Mouse (Mus musculus) neural tube, embryonic 12.5 days (tissue): ENCODE data around the gene Slc15a1. TPM values are rescaled to one million over a fixed set of nuclear protein-coding genes. Genes with fewer than 3 reads are reported as not detected.

ENCODE experiments used
- ATAC-seq: fragments of 200-750 bp; cut with Nextera tagmentation; 2 replicates; pipeline ENCODE4 v1.8.0; 2017; ENCODE audit warnings: low read depth, mild to moderate bottlenecking, moderate TSS enrichment, moderate library complexity; ENCODE audit not compliant: low FRiP score
- H3K27ac ChIP-seq: fragments of 300-500 bp; sonication (generic); 2 replicates; pipeline ENCODE4 v1.5.1; 2016
- H3K27me3 ChIP-seq: fragments of 300-500 bp; sonication (generic); replicated peaks from 2 replicates; pipeline ENCODE4 v1.6.1; 2016; ENCODE audit warnings: mild to moderate bottlenecking
- H3K36me3 ChIP-seq: fragments of 300-500 bp; sonication (generic); 2 replicates; pipeline ENCODE4 v1.6.1; 2016; ENCODE audit warnings: mild to moderate bottlenecking
- H3K4me1 ChIP-seq: fragments of 300-500 bp; sonication (generic); 2 replicates; pipeline ENCODE4 v1.6.1; 2016
- H3K4me2 ChIP-seq: fragments of 300-500 bp; sonication (generic); replicated peaks from 2 replicates; pipeline ENCODE4 v1.6.1; 2016; ENCODE audit warnings: mild to moderate bottlenecking
- H3K4me3 ChIP-seq: fragments of 300-500 bp; sonication (generic); 2 replicates; pipeline ENCODE4 v1.5.1; 2016
- H3K9ac ChIP-seq: fragments of 300-500 bp; sonication (generic); 2 replicates; pipeline ENCODE4 v1.6.1; 2016; ENCODE audit warnings: mild to moderate bottlenecking
- H3K9me3 ChIP-seq: fragments of 300-500 bp; sonication (generic); 2 replicates; pipeline ENCODE4 v1.6.1; 2016; ENCODE audit warnings: mild to moderate bottlenecking
- WGBS: fragments of 180-500 bp; shearing (Covaris S2); methylation state at CpG from one replicate; pipeline ENCODE4 v1.1.7; 2016; 5-methylcytosine and 5-hydroxymethylcytosine counted together
- polyA plus RNA-seq: library from polyadenylated mRNA; unstranded; fragments of >200 nt; fragmentation: Nextera tagmentation; extraction: Ambion mirVana; gene quantifications from 2 replicates; pipeline ENCODE4 v1.2.1, GENCODE M21; 2016

Slc15a1 gene
- polyA plus RNA-seq, 1 experiment from 2014 or later: not detected

DNA sequence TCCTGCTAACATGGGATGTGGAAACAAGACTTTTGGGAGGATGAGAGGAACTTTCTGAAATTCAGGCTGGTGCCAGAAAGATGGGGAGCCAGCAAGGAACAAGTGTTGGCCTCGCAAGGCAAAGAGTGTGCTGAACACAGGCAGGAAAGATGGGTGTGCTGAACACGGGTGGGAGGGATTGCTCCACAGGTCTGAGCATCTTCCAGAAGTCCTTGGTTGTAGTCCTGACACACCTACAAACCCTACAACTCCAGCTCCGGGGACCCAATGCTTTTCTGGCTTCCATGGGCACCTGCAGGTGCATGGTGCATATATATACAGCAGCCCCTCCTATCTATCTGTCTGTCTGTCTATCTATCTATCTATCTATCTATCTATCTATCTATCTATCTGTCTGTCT, 44.1 kb downstream of the Slc15a1 start:
- no peak overlapping the region for H3K4me2 ChIP-seq
- no peaks in the 10 kb centered on the region for H3K27me3 ChIP-seq
- 0 out of 2 replicates have a peak, but pooled peaks cover 4% of the 10 kb centered on the region for H3K9me3 ChIP-seq
- H3K36me3 ChIP-seq: no peaks in the 10 kb centered on the region
- H3K4me3 ChIP-seq: no peak overlapping the region
- no peak overlapping the region for H3K27ac ChIP-seq
- H3K4me1 ChIP-seq: no peaks in the 10 kb centered on the region
- ATAC-seq: no peak
- H3K9ac ChIP-seq: no peak overlapping the region
- WGBS: 82% methylated on average over 3 of the region's 3 CpGs

DNA sequence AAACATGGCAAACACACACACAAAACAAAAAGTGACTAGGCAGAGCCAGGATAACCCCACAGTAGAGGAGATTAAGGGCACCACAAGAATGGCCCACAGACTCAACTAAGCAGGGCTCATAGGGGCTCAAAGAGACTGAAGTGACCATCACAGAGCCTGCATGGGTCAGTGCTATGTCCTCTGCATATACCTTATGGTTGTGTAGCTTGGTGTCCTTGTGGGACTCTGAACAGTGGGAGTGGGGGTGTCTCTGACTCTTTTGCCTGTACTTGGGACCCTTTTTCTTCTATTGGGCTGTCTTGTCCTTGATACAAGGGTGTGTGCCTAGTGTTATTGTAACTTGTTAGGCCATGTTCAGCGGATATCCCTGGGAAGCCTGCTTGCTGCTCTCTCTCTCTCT, 46.5 kb downstream of the Slc15a1 start:
- Histone ChIP-seq H3K4me1 (no peaks in the 10 kb centered on the region), H3K9ac (no peak overlapping the region), H3K27ac (no peak overlapping the region), H3K4me2 (no peak overlapping the region), H3K27me3 (no peaks in the 10 kb centered on the region), H3K4me3 (no peak overlapping the region), H3K9me3 (0 out of 2 replicates have a peak, but pooled peaks cover 12% of the 10 kb centered on the region), H3K36me3 (no peaks in the 10 kb centered on the region)
- 88% methylated on average over 1 of the region's 1 CpGs for WGBS
- no peak for ATAC-seq

DNA sequence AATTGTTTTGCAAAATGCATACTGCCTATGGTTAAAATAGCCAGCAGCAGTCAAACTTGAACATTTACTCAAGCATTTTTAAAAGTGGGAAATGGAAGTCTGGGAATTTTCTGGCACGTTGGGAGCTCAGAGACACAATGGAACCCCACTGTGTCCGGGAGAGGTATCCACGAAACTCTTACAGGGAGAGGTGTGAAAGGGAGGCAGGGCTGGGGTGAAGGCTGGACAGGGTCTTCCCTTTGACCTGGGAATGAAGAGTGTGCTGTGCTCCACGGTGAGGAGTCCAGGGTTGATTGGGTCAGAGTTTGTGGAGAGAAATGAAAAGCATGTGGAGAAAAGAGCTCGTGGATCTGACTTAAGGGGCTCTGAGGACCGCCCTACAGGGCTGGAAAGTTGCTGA, 47.5 kb downstream of the Slc15a1 start:
- Histone ChIP-seq H3K9ac (no peak overlapping the region), H3K4me2 (no peak overlapping the region), H3K9me3 (0 out of 2 replicates have a peak, but pooled peaks cover 12% of the 10 kb centered on the region), H3K27me3 (no peaks in the 10 kb centered on the region), H3K27ac (no peak overlapping the region), H3K4me3 (no peak overlapping the region), H3K36me3 (no peaks in the 10 kb centered on the region), H3K4me1 (no peaks in the 10 kb centered on the region)
- WGBS: 79% methylated on average over 6 of the region's 6 CpGs
- ATAC-seq: no peak

DNA sequence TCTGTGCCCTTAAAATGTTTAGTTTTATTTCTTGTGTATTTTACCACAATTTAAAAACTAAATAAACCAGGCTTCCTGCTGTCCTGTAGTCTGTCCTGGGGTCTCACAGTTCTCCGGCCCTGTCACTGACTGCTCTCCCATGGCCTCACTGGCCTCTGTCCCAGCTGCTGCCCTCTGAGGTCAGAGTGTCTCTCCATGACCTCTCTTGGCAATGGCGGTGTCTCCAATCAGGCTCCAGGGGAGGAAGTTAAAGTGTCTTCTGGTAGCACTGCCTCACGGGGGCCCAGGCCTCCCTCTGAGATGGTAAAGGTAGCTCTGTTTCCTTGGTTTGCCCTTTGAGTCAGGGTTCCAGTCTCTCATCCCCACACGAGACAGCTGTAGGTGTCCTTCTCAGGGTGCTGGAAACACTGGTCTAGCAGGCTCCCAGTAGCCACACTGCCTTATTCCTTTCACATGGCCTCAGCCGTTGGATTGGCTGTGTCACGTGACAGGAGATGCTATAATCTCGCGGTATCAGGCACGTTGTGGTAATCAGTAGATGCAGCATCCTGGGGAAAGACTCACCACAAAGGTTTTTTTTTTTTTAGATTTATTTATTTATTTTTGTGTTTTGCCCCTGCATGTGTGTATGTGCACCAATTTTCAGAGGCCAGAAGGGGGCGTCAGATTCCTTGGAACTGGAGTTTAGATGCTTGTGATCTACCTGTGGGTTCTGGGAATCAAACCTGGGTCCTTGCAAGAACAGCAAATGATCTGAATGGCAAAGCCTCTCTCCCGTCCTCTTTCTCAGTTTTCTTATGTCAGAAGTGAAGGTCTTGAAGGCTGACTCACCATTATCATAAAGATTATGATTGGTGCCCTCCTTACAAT, 48.4 kb downstream of the Slc15a1 start:
- no peak overlapping the region for H3K4me2 ChIP-seq
- no peak for ATAC-seq
- H3K4me1 ChIP-seq: no peaks in the 10 kb centered on the region
- H3K36me3 ChIP-seq: no peaks in the 10 kb centered on the region
- no peak overlapping the region for H3K27ac ChIP-seq
- no peaks in the 10 kb centered on the region for H3K27me3 ChIP-seq
- H3K9me3 ChIP-seq: 0 out of 2 replicates have a peak, but pooled peaks cover 12% of the 10 kb centered on the region
- no peak overlapping the region for H3K9ac ChIP-seq
- no peak overlapping the region for H3K4me3 ChIP-seq
- WGBS: 87% methylated on average over 11 of the region's 11 CpGs

DNA sequence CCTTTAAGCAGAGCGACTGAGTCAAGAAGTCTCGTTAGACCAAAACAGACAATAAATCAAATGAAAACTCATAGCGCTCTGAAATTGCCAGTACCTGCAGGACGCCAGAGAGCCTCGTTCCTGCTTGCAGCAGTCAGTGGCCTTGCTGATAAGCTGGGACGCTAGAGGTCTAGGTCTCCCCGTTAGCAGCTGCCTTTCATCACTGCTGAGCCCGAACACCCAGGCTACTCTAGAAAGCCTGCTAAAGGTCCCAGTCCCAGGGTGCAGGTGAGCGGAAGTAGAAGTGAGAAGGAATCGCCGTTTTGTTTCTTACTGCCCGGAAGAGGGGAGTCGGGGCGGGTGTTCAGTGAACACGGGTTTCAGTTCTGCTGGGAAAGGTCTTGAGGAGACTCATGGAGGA, 49.1 kb downstream of the Slc15a1 start:
- WGBS: 88% methylated on average over 15 of the region's 15 CpGs

DNA sequence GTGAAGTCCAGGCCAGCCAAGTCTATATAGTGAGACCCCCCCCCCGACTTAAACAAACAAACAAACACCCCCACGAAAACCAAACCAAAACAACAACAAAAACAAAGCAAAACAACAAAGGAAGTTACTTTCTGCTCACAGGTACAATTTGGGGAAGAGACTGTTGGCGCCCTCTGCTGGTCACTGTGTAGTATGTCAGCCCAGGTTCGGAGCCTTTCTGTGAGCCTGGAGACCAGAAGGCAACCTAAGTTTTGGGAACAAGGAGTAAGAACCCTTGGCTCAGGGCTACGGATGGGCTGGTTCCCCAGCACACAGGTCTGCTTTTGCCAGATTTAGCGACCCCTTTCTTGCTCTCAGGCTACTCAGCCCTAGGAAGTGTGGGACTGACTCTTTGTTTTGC, 49.5 kb downstream of the Slc15a1 start:
- no peak for ATAC-seq

More for the DNA sequence above, 49.1 kb downstream of the Slc15a1 start:
- Histone ChIP-seq H3K27me3 (no peaks in the 10 kb centered on the region), H3K4me3 (no peak overlapping the region), H3K9ac (no peak overlapping the region), H3K27ac (no peak overlapping the region), H3K9me3 (0 out of 2 replicates have a peak, but pooled peaks cover 12% of the 10 kb centered on the region), H3K4me2 (no peak overlapping the region), H3K36me3 (no peaks in the 10 kb centered on the region), H3K4me1 (no peaks in the 10 kb centered on the region)
- no peak for ATAC-seq

DNA sequence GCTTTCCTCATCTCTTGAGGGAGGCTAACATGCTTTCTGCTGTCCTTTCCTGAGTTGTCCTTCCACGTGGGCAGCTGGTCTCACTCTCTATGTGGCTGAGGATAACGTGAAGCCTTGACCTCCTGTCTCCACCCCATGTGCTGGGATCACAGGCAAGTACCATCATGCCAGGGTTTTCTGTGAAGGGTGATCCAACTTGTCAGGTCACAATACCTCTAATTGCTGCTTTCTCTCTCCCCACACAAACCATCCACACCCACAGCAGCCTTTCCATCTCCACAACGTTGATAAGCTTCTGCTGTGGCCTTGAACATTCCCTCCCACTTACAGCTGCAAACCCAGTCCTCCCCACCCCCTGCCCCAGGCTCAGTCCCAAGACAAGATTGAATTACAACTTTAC, 51.9 kb downstream of the Slc15a1 start:
- Histone ChIP-seq H3K9ac (no peak overlapping the region), H3K27ac (no peak overlapping the region), H3K36me3 (no peaks in the 10 kb centered on the region), H3K9me3 (0 out of 2 replicates have a peak, but pooled peaks cover 8% of the 10 kb centered on the region), H3K4me2 (no peak overlapping the region), H3K27me3 (no peaks in the 10 kb centered on the region), H3K4me1 (no peaks in the 10 kb centered on the region), H3K4me3 (no peak overlapping the region)
- ATAC-seq: no peak
- 79% methylated on average over 3 of the region's 3 CpGs for WGBS

More for the DNA sequence above, 49.5 kb downstream of the Slc15a1 start:
- no peaks in the 10 kb centered on the region for H3K4me1 ChIP-seq
- 0 out of 2 replicates have a peak, but pooled peaks cover 12% of the 10 kb centered on the region for H3K9me3 ChIP-seq
- 10% methylated on average over 6 of the region's 6 CpGs for WGBS
- H3K27ac ChIP-seq: no peak overlapping the region
- H3K4me3 ChIP-seq: no peak overlapping the region
- H3K4me2 ChIP-seq: no peak overlapping the region
- no peaks in the 10 kb centered on the region for H3K36me3 ChIP-seq
- H3K9ac ChIP-seq: no peak overlapping the region
- H3K27me3 ChIP-seq: no peaks in the 10 kb centered on the region

DNA sequence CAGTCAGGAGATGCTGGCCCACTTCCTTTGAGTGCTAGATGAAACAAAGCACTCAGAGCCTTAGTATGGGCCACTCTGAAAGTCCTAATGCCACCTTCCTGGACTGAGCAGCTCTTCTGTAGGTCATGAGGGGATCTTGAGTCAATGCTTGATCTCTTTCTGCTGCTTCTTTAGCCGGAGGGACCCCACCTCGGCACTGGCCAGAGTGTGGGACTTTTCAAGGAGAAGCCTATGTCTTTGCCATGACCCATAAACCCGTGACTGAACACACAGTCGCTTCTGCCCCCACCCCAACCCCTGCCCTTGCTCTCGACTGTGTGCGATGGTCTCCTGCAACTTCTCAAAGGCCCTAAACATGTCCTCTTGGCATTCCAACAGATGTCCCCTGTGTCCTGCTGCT, 52.8 kb downstream of the Slc15a1 start:
- Histone ChIP-seq H3K4me3 (no peak overlapping the region), H3K9me3 (0 out of 2 replicates have a peak, but pooled peaks cover 8% of the 10 kb centered on the region), H3K27me3 (no peaks in the 10 kb centered on the region), H3K9ac (no peak overlapping the region), H3K27ac (no peak overlapping the region), H3K36me3 (no peaks in the 10 kb centered on the region), H3K4me1 (no peaks in the 10 kb centered on the region), H3K4me2 (no peak overlapping the region)
- 91% methylated on average over 6 of the region's 6 CpGs for WGBS
- ATAC-seq: no peak

DNA sequence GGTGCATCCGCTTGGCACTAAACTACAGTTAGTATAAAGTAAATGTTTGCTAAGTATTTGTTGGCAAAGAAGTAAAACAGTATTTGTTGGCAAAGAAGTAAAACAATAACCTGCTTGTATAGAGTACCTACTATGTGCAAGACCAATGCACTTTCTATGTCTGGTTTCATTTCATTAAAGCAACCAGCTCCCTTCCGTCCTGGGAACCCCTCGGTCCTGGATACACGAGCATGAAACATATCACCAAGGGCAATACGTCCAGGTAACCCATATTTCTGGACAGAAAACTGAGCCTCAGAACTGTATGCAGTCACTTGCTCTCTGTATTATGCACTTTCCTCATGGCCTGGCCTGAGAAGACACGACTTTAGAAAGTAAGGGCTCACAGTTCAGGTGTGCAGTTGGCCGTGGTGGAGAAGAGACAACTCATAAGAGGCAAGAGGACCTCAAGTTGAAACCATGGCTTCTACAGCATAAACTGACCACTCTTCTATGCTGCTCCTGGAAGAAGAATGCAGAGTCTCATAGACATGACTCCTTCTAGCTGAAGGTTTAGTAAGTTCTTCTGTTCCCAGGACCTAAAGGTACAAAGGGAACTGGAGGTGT, 53.5 kb downstream of the Slc15a1 start:
- 74% methylated on average over 7 of the region's 7 CpGs for WGBS
- 0 out of 2 replicates have a peak, but pooled peaks cover 8% of the 10 kb centered on the region for H3K9me3 ChIP-seq
- H3K4me2 ChIP-seq: no peak overlapping the region
- ATAC-seq: no peak
- H3K9ac ChIP-seq: no peak overlapping the region
- no peaks in the 10 kb centered on the region for H3K4me1 ChIP-seq
- H3K27me3 ChIP-seq: no peaks in the 10 kb centered on the region
- no peaks in the 10 kb centered on the region for H3K36me3 ChIP-seq
- no peak overlapping the region for H3K27ac ChIP-seq
- no peak overlapping the region for H3K4me3 ChIP-seq

DNA sequence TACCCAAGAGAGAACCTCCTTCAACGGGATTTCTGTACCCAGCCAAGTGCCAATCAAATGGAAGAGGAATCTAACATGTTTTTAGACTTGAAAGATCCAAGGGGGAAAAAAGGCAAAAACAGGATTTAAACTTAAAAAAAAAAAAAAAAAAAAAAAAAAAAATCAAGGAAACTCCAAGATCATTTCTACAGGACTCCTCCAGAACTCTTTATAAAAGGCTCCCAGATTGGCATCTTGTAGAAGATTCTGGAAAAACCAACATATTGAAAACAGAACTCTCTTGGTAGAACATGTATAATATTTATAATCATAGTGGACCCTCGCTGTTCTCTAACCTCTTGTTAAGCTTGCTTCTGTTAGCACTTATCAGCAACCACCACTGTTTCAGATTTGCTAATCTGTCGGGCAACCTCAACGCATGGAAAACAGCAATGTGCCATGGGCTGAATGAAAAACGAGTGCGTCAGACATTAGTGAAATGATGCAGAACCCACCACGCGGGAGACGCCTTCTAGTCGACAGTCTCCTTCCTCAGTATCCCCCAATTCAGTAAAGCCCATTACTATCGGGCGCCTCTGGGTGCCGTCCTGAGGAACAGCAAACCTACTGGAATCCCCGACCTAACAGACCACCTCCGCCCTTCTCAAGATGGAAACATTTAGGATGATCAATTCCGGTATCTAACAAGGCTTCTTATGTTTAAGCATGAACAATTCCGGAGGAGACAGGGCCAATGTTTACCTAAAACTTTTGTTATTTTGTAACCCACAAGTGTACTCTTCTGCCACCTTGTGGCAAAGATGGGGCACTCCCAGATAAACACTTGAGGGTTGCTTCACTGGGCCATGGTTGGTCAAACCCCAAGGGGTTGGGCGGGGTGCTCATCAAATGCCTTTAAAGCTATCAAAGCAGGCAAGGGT, 54.3 kb downstream of the Slc15a1 start:
- 25% methylated on average over 18 of the region's 18 CpGs for WGBS
- H3K4me2 ChIP-seq: peak overlapping the region; percentile 52
- no peak for ATAC-seq
- no peak overlapping the region for H3K27ac ChIP-seq
- H3K36me3 ChIP-seq: no peaks in the 10 kb centered on the region
- no peaks in the 10 kb centered on the region for H3K27me3 ChIP-seq
- no peak overlapping the region for H3K9ac ChIP-seq
- H3K9me3 ChIP-seq: 0 out of 2 replicates have a peak, but pooled peaks cover 8% of the 10 kb centered on the region
- no peaks in the 10 kb centered on the region for H3K4me1 ChIP-seq
- 0 out of 2 replicates have a peak overlapping the region, but pooled peaks have one; percentile 16 for H3K4me3 ChIP-seq

DNA sequence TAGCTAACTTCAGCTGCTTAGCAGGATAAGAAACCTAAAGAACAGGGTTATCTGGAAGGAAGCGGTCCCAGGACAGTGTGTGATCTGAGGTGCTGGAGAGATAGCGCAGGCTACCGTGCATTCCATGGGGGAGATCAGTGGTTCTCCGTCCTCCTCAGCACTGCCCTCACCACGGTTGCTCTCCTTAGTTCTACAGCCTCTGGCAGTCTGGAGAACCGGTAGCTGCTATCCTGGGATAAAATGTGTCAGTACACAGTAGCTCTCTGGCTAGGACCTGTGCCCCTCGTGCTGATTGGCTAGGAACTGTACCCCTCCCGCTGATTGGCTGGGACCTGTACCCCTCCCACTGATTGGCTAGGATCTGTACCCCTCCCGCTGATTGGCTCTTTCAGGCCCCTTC, 58.1 kb downstream of the Slc15a1 start:
- Histone ChIP-seq H3K9ac (no peak overlapping the region), H3K4me3 (peak overlapping the region; percentile 16), H3K4me1 (no peaks in the 10 kb centered on the region), H3K4me2 (peak overlapping the region; percentile 55), H3K27ac (no peak overlapping the region), H3K27me3 (no peaks in the 10 kb centered on the region), H3K36me3 (no peaks in the 10 kb centered on the region), H3K9me3 (no peaks in the 10 kb centered on the region)
- WGBS: 12% methylated on average over 9 of the region's 9 CpGs
- peak; percentile 95 for ATAC-seq
